Mouse (Mus musculus) embryonic facial prominence, embryonic 15.5 days (tissue): ENCODE results near the gene Gm20219. TPM values are rescaled to one million over a fixed set of nuclear protein-coding genes. Genes with fewer than 3 reads are reported as not detected.

Source experiments
- polyA plus RNA-seq: library from polyadenylated mRNA; unstranded; fragments of >200 nt; fragmentation: Nextera tagmentation; extraction: Ambion mirVana; gene quantifications from 2 replicates; pipeline ENCODE4 v1.2.1, GENCODE M21; 2015

Gene Gm20219
- polyA plus RNA-seq, 1 experiment from 2014 or later: 16.5 TPM

Other genes starting within 250 kb of the Gm20219 start
- gene Kdm4b, start 228.3 kb downstream of the Gm20219 start, polyA plus RNA-seq: 40.1 and 43.6 TPM in 2 replicates
- gene Ptprs, start 77.9 kb downstream of the Gm20219 start, polyA plus RNA-seq: 116 and 118 TPM in 2 replicates
- not detected in 2 replicates for gene Znrf4, start 42.0 kb downstream of the Gm20219 start, polyA plus RNA-seq
- 87.5 and 98.4 TPM in 2 replicates for gene Safb2, start 30.2 kb upstream of the Gm20219 start, polyA plus RNA-seq
- gene Safb, start 30.4 kb upstream of the Gm20219 start, polyA plus RNA-seq: 101 and 109 TPM in 2 replicates
- 262 and 270 TPM in 2 replicates for gene 2410015M20Rik, start 55.4 kb upstream of the Gm20219 start, polyA plus RNA-seq
- gene Rpl36, start 59.0 kb upstream of the Gm20219 start, polyA plus RNA-seq: 1,900 and 1,905 TPM in 2 replicates
- gene Lonp1, start 72.5 kb upstream of the Gm20219 start, polyA plus RNA-seq: 49.7 and 50.5 TPM in 2 replicates
- 0.45 and 1.0 TPM in 2 replicates for gene Catsperd, start 73.8 kb upstream of the Gm20219 start, polyA plus RNA-seq
- 90.4 and 91.7 TPM in 2 replicates for gene Ranbp3, start 118.9 kb upstream of the Gm20219 start, polyA plus RNA-seq
- gene Ndufa11, start 163.4 kb upstream of the Gm20219 start, polyA plus RNA-seq: 422 and 425 TPM in 2 replicates
- 23.9 and 26.1 TPM in 2 replicates for gene Vmac, start 163.6 kb upstream of the Gm20219 start, polyA plus RNA-seq
- gene Nrtn, start 203.1 kb upstream of the Gm20219 start, polyA plus RNA-seq: 24.6 and 29.5 TPM in 2 replicates
- 44.4 and 47.8 TPM in 2 replicates for gene Dus3l, start 210.4 kb upstream of the Gm20219 start, polyA plus RNA-seq
- 0.49 and 1.2 TPM in 2 replicates for gene Prr22, start 215.9 kb upstream of the Gm20219 start, polyA plus RNA-seq